Mouse (Mus musculus) heart, embryonic 16.5 days (tissue): ENCODE data around the gene Slc25a44. TPM values are rescaled to one million over a fixed set of nuclear protein-coding genes. Genes with fewer than 3 reads are reported as not detected.
A peak's percentile ranks its signal among the peaks of the same experiment; 100 is the strongest.

ENCODE experiments used
- ATAC-seq: fragments of 200-750 bp; cut with Nextera tagmentation; replicated peaks from 2 replicates; pipeline ENCODE4 v1.8.0; 2017; ENCODE audit warnings: moderate number of reproducible peaks; ENCODE audit not compliant: insufficient read depth, low FRiP score; ENCODE audit errors: extremely low read depth
- H3K27ac ChIP-seq: fragments of 300-500 bp; sonication (generic); 2 replicates; pipeline ENCODE4 v1.5.1; 2014; ENCODE audit warnings: mild to moderate bottlenecking, low read length, control low read depth, moderate library complexity
- H3K27me3 ChIP-seq: fragments of 300-500 bp; sonication (generic); 2 replicates; pipeline ENCODE4 v1.6.1; 2014; ENCODE audit warnings: low read length, mixed read lengths; ENCODE audit not compliant: control insufficient read depth, insufficient read depth
- H3K36me3 ChIP-seq: fragments of 300-500 bp; sonication (generic); 2 replicates; pipeline ENCODE4 v1.6.1; 2014; ENCODE audit not compliant: control insufficient read depth, insufficient read depth
- H3K4me1 ChIP-seq: fragments of 300-500 bp; sonication (generic); 2 replicates; pipeline ENCODE4 v1.6.1; 2014; ENCODE audit warnings: low read length, mixed read lengths; ENCODE audit not compliant: control insufficient read depth, insufficient read depth
- H3K4me2 ChIP-seq: fragments of 300-500 bp; sonication (generic); 2 replicates; pipeline ENCODE4 v1.6.1; 2014; ENCODE audit warnings: low read depth, mild to moderate bottlenecking, control low read depth, low read length
- H3K4me3 ChIP-seq: fragments of 300-500 bp; sonication (generic); 2 replicates; pipeline ENCODE4 v1.5.1; 2014; ENCODE audit warnings: mild to moderate bottlenecking, control low read depth, low read length
- H3K9ac ChIP-seq: fragments of 300-500 bp; sonication (generic); 2 replicates; pipeline ENCODE4 v1.6.1; 2014; ENCODE audit warnings: low read length, control low read depth
- H3K9me3 ChIP-seq: fragments of 300-500 bp; sonication (generic); replicated peaks from 2 replicates; pipeline ENCODE4 v1.6.1; 2016; ENCODE audit warnings: low read length; ENCODE audit not compliant: control insufficient read depth
- WGBS: fragments of 180-500 bp; shearing (Covaris S2); extraction: QIAGEN DNeasy Blood & Tissue Kit; methylation state at CpG from one replicate; pipeline ENCODE4 v1.1.7; 2014; 5-methylcytosine and 5-hydroxymethylcytosine counted together
- polyA plus RNA-seq: library from polyadenylated mRNA; unstranded; fragments of >200 nt; fragmentation: Nextera tagmentation; extraction: Ambion mirVana; gene quantifications from 2 replicates; pipeline ENCODE4 v1.2.1, GENCODE M21; 2015

Gene Slc25a44
- polyA plus RNA-seq, 1 experiment from 2014 or later: 13.3 TPM

- H3K27ac ChIP-seq: no peak within 1 kb of the TSS
- no peaks in the 10 kb centered on the region for H3K4me1 ChIP-seq
- ATAC-seq: no peak
- H3K27me3 ChIP-seq: peaks cover 11% of the 10 kb centered on the region
- 36% methylated on average over 12 of the region's 12 CpGs for WGBS
- no peaks in the 10 kb centered on the region for H3K36me3 ChIP-seq
- no peaks in the 10 kb centered on the region for H3K9me3 ChIP-seq
- H3K4me2 ChIP-seq: no peak within 1 kb of the TSS
- no peak within 1 kb of the TSS for H3K9ac ChIP-seq
- H3K4me3 ChIP-seq: no peak within 1 kb of the TSS
These were observed 36.2 kb upstream of the Slc25a44 start, which contains the start of gene Sema4a for GRCm38 (mm10) chr3:88460983-88461696. Sema4a (minus strand) TSS chr3:88461182.

- Histone ChIP-seq H3K4me2 (no peak overlapping the region), H3K9ac (no peak overlapping the region), H3K9me3 (no peaks in the 10 kb centered on the region), H3K27me3 (peaks cover 11% of the 10 kb centered on the region), H3K4me3 (no peak overlapping the region), H3K27ac (no peak overlapping the region), H3K4me1 (no peaks in the 10 kb centered on the region), H3K36me3 (no peaks in the 10 kb centered on the region)
- WGBS: 71% methylated on average over 5 of the region's 5 CpGs
- no peak for ATAC-seq
These were observed 35.1 kb upstream of the Slc25a44 start for GRCm38 (mm10) chr3:88460029-88460428.

- no peak overlapping the region for H3K9ac ChIP-seq
- H3K4me2 ChIP-seq: no peak overlapping the region
- ATAC-seq: no peak
- no peaks in the 10 kb centered on the region for H3K9me3 ChIP-seq
- no peaks in the 10 kb centered on the region for H3K4me1 ChIP-seq
- peaks cover 14% of the 10 kb centered on the region for H3K27me3 ChIP-seq
- H3K27ac ChIP-seq: no peak overlapping the region
- 3% methylated on average over 14 of the region's 14 CpGs for WGBS
- no peaks in the 10 kb centered on the region for H3K36me3 ChIP-seq
- H3K4me3 ChIP-seq: no peak overlapping the region
These were observed 33.9 kb upstream of the Slc25a44 start for GRCm38 (mm10) chr3:88458778-88459219.

- H3K9me3 ChIP-seq: no peaks in the 10 kb centered on the region
- no peak overlapping the region for H3K9ac ChIP-seq
- peaks cover 17% of the 10 kb centered on the region for H3K27me3 ChIP-seq
- 64% methylated on average over 7 of the region's 7 CpGs for WGBS
- no peaks in the 10 kb centered on the region for H3K36me3 ChIP-seq
- H3K4me3 ChIP-seq: no peak overlapping the region
- no peak overlapping the region for H3K27ac ChIP-seq
- no peaks in the 10 kb centered on the region for H3K4me1 ChIP-seq
- H3K4me2 ChIP-seq: no peak overlapping the region
- no peak for ATAC-seq
These were observed 32.0 kb upstream of the Slc25a44 start for GRCm38 (mm10) chr3:88456746-88457532.

GRCm38 (mm10) chr3:88456313-88456712 lies 31.4 kb upstream of the Slc25a44 start:
- Histone ChIP-seq H3K4me3 (no peak overlapping the region), H3K27ac (no peak overlapping the region), H3K27me3 (peaks cover 17% of the 10 kb centered on the region), H3K4me1 (no peaks in the 10 kb centered on the region), H3K9me3 (no peaks in the 10 kb centered on the region), H3K4me2 (no peak overlapping the region), H3K9ac (no peak overlapping the region), H3K36me3 (no peaks in the 10 kb centered on the region)
- 81% methylated on average over 8 of the region's 8 CpGs for WGBS
- no peak for ATAC-seq

GRCm38 (mm10) chr3:88455588-88456264 lies 30.8 kb upstream of the Slc25a44 start:
- H3K27me3 ChIP-seq: peaks cover 17% of the 10 kb centered on the region
- 68% methylated on average over 18 of the region's 18 CpGs for WGBS
- H3K9me3 ChIP-seq: no peaks in the 10 kb centered on the region
- no peak overlapping the region for H3K4me2 ChIP-seq
- no peaks in the 10 kb centered on the region for H3K36me3 ChIP-seq
- no peak for ATAC-seq
- no peak overlapping the region for H3K4me3 ChIP-seq
- H3K27ac ChIP-seq: no peak overlapping the region
- no peak overlapping the region for H3K9ac ChIP-seq
- no peaks in the 10 kb centered on the region for H3K4me1 ChIP-seq

GRCm38 (mm10) chr3:88454762-88455587 lies 30.0 kb upstream of the Slc25a44 start:
- Histone ChIP-seq H3K27me3 (peaks cover 20% of the 10 kb centered on the region), H3K27ac (0 out of 2 replicates have a peak overlapping the region, but pooled peaks have one; percentile 7), H3K4me3 (no peak overlapping the region), H3K4me2 (no peak overlapping the region), H3K36me3 (no peaks in the 10 kb centered on the region), H3K4me1 (no peaks in the 10 kb centered on the region), H3K9ac (no peak overlapping the region), H3K9me3 (no peaks in the 10 kb centered on the region)
- 44% methylated on average over 9 of the region's 9 CpGs for WGBS
- ATAC-seq: peak; percentile 33; the same call in 1 of the 2 replicates

GRCm38 (mm10) chr3:88453986-88454385 lies 29.0 kb upstream of the Slc25a44 start:
- no peak for ATAC-seq
- Histone ChIP-seq H3K9me3 (no peaks in the 10 kb centered on the region), H3K4me2 (no peak overlapping the region), H3K4me3 (no peak overlapping the region), H3K36me3 (no peaks in the 10 kb centered on the region), H3K27ac (peak overlapping the region; percentile 13; the same call in 1 of the 2 replicates), H3K4me1 (no peaks in the 10 kb centered on the region; the same call in none of the 2 replicates), H3K9ac (no peak overlapping the region), H3K27me3 (peaks cover 14% of the 10 kb centered on the region)
- 75% methylated on average over 8 of the region's 8 CpGs for WGBS
